Mouse (Mus musculus): ENCODE measurements around the gene Cwh43.

Gene Cwh43

DNA sequence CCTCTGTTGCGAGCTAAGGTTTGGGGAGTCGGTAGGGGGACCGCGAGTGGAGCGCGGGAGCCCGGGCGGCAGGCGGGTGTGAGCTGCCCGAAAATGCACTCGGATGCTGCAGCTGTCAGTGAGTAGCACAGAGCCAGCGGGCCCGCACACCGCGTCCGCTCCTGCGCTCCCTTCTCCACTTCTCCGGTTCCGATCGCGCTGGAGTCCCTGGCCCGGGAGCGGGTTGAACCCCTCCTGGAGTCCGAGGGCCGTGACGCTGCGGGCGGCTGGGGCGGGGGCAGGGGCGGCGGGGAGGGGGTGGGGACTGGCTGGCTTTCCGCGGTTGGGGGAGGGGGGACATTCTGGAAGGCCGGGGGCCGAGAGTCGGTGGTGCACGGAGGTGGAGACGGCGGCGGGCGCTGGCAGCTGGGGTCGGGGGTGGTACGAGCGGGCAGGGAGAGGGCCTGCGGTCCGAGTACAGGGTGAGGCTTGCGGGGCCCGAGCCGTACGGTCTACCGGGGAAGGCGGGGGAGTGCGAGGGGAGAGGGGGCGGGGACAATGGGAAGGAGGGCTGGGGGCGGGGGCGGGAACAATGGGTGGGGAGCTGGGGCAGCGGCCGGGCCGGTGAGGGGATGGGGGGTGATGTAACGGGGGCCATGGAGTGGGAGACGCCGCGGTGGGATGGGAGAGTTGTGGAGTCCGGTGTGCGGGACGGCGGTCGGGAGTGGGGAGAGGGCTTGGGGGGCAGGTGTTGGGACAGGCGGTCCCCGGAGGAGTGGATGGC, 85.4 kb downstream of the Cwh43 start:
- POLR2A ChIA-PET: interaction anchor here in 3 of 4 experiments (0.6 to 4.9 kb wide), 32 partner anchors 9 to 1290 kb away, joined by 3 to 61 read pairs (median 4); partner anchors contain the start of genes Dcun1d4 (in 2 of the 3), Cwh43 (in 1 of the 3), Fryl (in 1 of the 3) and Nfxl1 (in 1 of the 3)
- CTCF ChIA-PET: interaction anchor here in 3 of 4 experiments (0.5 to 1.1 kb wide), 6 partner anchors 10 to 1930 kb away, joined by 3 to 11 read pairs (median 4); no protein-coding TSS in a partner anchor

DNA sequence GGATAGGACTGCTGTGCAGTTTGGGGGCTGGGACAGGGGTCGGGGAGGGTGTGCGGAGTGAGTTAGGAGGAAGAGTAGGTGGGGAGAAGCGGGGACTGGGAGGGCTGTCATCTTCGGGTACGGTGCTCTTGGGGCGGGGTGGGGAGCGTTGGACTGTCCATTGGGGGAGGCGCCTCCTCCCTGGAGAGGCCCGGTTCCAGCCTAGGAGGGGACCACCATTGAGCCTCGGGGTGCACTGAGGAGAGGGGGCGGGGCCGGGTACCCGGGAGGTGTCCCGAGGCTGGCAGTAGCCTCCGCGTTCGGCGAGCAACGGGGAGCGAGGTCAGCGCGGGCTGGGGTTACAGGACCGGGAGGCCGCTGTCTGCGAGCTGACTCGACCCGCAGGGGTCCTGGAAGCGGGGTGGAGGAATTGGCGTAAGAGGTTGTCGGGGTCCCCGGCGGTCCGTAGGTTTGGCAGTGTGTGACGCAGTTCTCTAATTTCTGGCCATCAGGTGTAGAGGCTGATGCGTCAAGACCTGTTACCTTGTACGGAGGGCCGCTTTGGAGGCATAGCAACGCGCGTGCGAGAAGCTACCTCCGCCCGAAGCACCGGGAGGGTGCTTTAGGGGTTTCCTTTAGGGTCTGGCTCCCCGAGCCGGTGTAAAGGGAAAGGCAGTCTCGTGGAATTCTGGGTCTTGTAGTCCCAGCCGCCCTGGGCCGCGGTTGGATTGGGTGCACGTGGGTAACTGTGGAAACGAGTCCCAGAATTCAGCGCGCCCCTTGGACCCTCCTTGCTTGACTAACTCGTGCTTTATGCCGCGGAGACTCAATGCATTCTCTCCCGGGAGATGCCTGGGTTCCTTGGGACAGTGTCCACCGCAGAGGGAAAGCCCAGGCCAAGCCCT, 86.2 kb downstream of the Cwh43 start:
- ChIA-PET CTCF (interaction anchor here in 1 of 4 experiments (0.5 to 0.7 kb wide), 2 partner anchors 25 to 1404 kb away, joined by 3 to 11 read pairs; no protein-coding TSS in a partner anchor), POLR2A (interaction anchor here in 3 of 4 experiments (0.5 to 4.9 kb wide), 10 partner anchors 8 to 578 kb away, joined by 4 to 61 read pairs (median 8); partner anchors contain the start of genes Dcun1d4 (in 1 of the 3) and Slain2 (in 1 of the 3))

DNA sequence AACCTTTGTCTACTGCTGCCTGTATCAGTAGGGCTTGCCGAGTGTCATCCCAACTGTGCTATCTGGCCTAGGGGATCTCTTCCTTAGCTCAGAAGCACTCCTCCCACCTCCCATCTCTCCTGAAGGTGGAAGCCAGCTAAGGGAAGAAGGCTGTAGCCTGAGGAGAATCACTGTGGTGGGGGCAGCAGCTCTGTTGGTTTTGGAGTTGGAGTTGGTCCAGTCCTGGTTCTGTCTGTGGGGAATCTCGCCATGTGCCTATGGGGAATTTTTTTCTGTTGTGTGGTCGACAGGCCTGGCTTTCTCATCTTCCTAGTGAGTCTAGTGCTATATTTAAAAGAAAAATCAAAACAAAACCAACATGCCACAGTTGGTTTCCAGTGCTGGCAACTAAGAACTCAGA, 91.5 kb downstream of the Cwh43 start:
- POLR2A ChIA-PET: interaction anchor here in 2 of 4 experiments (0.7 to 1.5 kb wide), 3 partner anchors 11 to 23 kb away, joined by 3 read pairs; no protein-coding TSS in a partner anchor
- CTCF ChIA-PET: no interaction called here

DNA sequence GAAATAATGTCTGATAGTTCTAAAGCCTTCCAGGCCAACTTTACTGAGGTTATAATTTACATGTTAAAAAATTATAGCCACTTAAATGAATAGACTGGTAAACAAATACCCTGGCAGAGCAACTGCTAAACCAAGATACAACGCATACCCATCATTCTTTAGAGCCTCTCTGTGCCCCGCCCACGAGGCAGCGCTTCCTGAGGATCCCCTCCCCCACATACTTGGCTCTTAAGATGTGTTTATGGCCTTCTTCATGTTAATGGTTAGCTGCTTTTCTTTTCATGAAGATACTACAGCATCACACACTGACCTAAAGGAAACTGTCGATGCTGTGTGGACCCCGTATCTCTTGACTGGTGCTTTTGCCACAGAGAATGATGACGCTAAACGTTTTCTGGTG, 92.7 kb downstream of the Cwh43 start:
- POLR2A ChIA-PET: no interaction called here
- CTCF ChIA-PET: no interaction called here

DNA sequence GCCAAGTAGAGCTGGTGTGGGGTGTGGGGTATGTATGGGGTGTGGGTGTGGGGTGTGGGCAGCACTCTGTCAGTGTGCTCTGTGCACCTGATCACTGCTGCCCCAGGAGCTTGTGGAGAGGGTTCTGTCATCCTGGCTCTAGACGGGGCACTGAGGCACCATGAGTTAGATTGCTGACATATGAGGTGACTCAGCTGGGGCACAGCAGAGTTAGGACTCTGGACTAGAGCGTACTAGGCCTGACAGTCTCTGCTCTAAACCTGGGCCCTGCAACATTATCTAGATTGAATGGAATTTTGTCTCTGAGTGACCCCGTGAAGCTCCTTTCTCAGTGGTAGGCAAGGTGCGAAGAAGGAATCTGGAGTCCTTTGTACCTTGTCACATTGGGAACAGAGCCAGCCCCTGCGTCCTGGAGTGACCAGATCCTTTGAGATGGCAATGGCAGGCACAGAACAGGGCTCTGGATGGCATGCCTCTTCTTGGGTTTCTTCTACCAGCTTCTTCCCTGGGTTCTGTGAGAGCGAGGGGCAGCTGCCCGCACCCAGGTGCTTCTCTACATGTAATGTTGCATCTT, 95.1 kb downstream of the Cwh43 start:
- ChIA-PET CTCF (interaction anchor here in 1 of 4 experiments (0.8 kb wide), 1 partner anchor 11 kb away, joined by 3 read pairs; no protein-coding TSS in a partner anchor), POLR2A (interaction anchor here in 2 of 4 experiments (0.6 to 4.2 kb wide), 9 partner anchors 9 to 161 kb away, joined by 3 to 61 read pairs (median 7); partner anchors contain the start of gene Dcun1d4 (in 1 of the 2))

DNA sequence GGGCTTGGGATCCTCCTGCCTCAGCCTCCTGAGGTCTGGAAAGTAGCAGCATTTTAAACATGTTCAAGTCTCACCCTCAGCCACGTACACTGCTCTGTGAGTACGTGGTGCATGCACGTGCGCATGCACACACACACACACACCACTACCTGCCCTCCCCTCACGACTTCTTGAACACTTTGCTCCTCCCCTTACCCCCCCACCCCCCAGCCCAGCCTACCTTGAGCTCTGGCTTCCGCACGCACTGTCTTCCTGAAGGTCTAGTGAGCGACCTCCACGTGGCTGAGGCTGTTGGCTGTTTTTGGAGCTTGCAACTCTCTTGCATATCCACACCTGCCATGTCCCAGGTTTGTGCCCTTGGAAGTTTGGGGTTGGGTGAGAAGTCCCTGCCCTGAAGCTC, 96.5 kb downstream of the Cwh43 start:
- CTCF ChIA-PET: interaction anchor here in 3 of 4 experiments (0.6 to 1.0 kb wide), 7 partner anchors 9 to 1246 kb away, joined by 3 to 6 read pairs (median 4); no protein-coding TSS in a partner anchor
- POLR2A ChIA-PET: interaction anchor here in 3 of 4 experiments (0.6 to 4.2 kb wide), 21 partner anchors 8 to 626 kb away, joined by 3 to 61 read pairs (median 4); partner anchors contain the start of gene Dcun1d4 (in 1 of the 3)
